In the genomic region with DNA sequence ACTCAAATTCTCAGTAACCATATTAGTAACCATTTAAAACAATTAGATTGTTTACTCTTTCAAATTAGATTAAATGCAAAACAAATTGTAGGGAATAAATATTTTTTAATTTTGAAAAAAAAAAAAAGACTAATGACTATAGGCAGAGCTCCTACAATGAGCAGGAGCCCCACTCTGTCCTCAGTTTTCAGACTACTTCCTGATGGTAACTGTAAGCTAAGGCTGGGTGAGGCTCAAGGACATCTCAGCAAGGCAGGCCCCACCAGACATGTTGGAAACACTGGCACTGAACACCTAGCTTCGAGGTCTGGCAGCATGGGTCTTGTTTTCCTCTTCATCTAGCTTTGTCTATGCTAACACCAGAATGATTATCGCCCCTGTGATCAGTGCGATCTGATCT, we compare ENCODE assay signal across 23 mouse cellular contexts. TPM values are rescaled to one million over a fixed set of nuclear protein-coding genes. Genes with fewer than 3 reads are reported as not detected.
"Had no signal": no experiment of that assay in that cellular context is flagged by ENCODE, and none has a peak within 500 bp of the region (broad histone marks: within the 10 kb centered on the region; RNA-seq: fewer than 3 reads in every experiment).

No protein-coding gene starts in this region.

- DNase-seq: lung, adult 18-20 months; lung, embryonic 14.5 days; lung, postnatal 10 days; lung, postnatal 4 days; midbrain, embryonic 14.5 days; retina, postnatal 1 day; right cerebral cortex, adult 18-20 months; right cerebral cortex, postnatal 25 days; right cerebral cortex, postnatal 4 days; thymus, adult 18-20 months; thymus, postnatal 14 days; thymus, postnatal 4 days had no signal

- H3K9me3 ChIP-seq: liver, embryonic 15.5 days; midbrain, embryonic 10.5 days; midbrain, embryonic 12.5 days; neural tube, embryonic 13.5 days; neural tube, embryonic 15.5 days; stomach, embryonic 15.5 days had no signal

- H3K4me1 ChIP-seq: liver, embryonic 15.5 days; midbrain, embryonic 10.5 days; midbrain, embryonic 12.5 days; neural tube, embryonic 13.5 days; neural tube, embryonic 15.5 days; stomach, embryonic 15.5 days had no signal

- H3K36me3 ChIP-seq: liver, embryonic 15.5 days; midbrain, embryonic 10.5 days; midbrain, embryonic 12.5 days; neural tube, embryonic 13.5 days; neural tube, embryonic 15.5 days; stomach, embryonic 15.5 days had no signal

- H3K9ac ChIP-seq: liver, embryonic 15.5 days; lung, embryonic 14.5 days; midbrain, embryonic 12.5 days; neural tube, embryonic 13.5 days; neural tube, embryonic 15.5 days; stomach, embryonic 15.5 days had no signal

- H3K27ac ChIP-seq: liver, embryonic 15.5 days; midbrain, embryonic 10.5 days; midbrain, embryonic 12.5 days; neural tube, embryonic 13.5 days; neural tube, embryonic 15.5 days; stomach, embryonic 15.5 days had no signal

- H3K4me3 ChIP-seq: liver, embryonic 15.5 days; midbrain, embryonic 10.5 days; midbrain, embryonic 12.5 days; myocyte; neural tube, embryonic 13.5 days; neural tube, embryonic 15.5 days; stomach, embryonic 15.5 days had no signal

- H3K27me3 ChIP-seq: liver, embryonic 15.5 days; midbrain, embryonic 12.5 days; neural tube, embryonic 13.5 days; neural tube, embryonic 15.5 days; stomach, embryonic 15.5 days had no signal

- H3K4me2 ChIP-seq: liver, embryonic 15.5 days; lung, embryonic 14.5 days; midbrain, embryonic 12.5 days; neural tube, embryonic 13.5 days; neural tube, embryonic 15.5 days; stomach, embryonic 15.5 days had no signal

- ATAC-seq: midbrain, embryonic 16.5 days had no signal

RNA-seq across cellular contexts. Expression of gene Fam3b, which starts 16.5 kb away (rescaled TPM):
- polyA plus RNA-seq: liver, embryonic 15.5 days; lung, embryonic 14.5 days; lung, embryonic 16.5 days; midbrain, embryonic 10.5 days; midbrain, embryonic 12.5 days; midbrain, embryonic 14.5 days; midbrain, embryonic 16.5 days; myocyte; neural tube, embryonic 11.5 days; neural tube, embryonic 13.5 days; neural tube, embryonic 15.5 days; spleen, adult 2 months had no signal

RNA-seq across cellular contexts. Expression of gene Mx1, which starts 35.4 kb away (rescaled TPM):
- polyA plus RNA-seq: midbrain, embryonic 10.5 days; neural tube, embryonic 11.5 days had no signal
